Mouse (Mus musculus) liver, postnatal 0 days (tissue): ENCODE measurements around the gene Sept3. TPM values are rescaled to one million over a fixed set of nuclear protein-coding genes. Genes with fewer than 3 reads are reported as not detected.
A peak's percentile ranks its signal among the peaks of the same experiment; 100 is the strongest.

Experiments used
- ATAC-seq: fragments of 200-750 bp; cut with Nextera tagmentation; 2 replicates; pipeline ENCODE4 v1.8.0; 2017; ENCODE audit warnings: mild to moderate bottlenecking, moderate library complexity
- DNase-seq: peaks from one replicate; pipeline ENCODE4 v3.0.0-alpha.2; 2016
- H3K27ac ChIP-seq: fragments of 300-500 bp; sonication (generic); 2 replicates; pipeline ENCODE4 v1.5.1; 2014; ENCODE audit warnings: antibody characterized with exemption, moderate library complexity, mild to moderate bottlenecking, low read depth
- H3K27me3 ChIP-seq: fragments of 300-500 bp; sonication (generic); 2 replicates; pipeline ENCODE4 v1.6.1; 2014; ENCODE audit warnings: low read length, control low read depth, mixed read lengths; ENCODE audit not compliant: insufficient read depth
- H3K36me3 ChIP-seq: fragments of 300-500 bp; sonication (generic); replicated peaks from 2 replicates; pipeline ENCODE4 v1.6.1; 2014; ENCODE audit warnings: mild to moderate bottlenecking, control low read depth, low read length, moderate library complexity, mixed read lengths; ENCODE audit not compliant: insufficient read depth
- H3K4me1 ChIP-seq: fragments of 300-500 bp; sonication (generic); 2 replicates; pipeline ENCODE4 v1.6.1; 2014; ENCODE audit warnings: antibody characterized with exemption, mild to moderate bottlenecking, control low read depth; ENCODE audit not compliant: insufficient read depth
- H3K4me2 ChIP-seq: fragments of 300-500 bp; sonication (generic); 2 replicates; pipeline ENCODE4 v1.6.1; 2014; ENCODE audit warnings: low read depth, mild to moderate bottlenecking, low read length, moderate library complexity, mixed read lengths
- H3K4me3 ChIP-seq: fragments of 300-500 bp; sonication (generic); 2 replicates; pipeline ENCODE4 v1.5.1; 2014; ENCODE audit warnings: low read depth, low read length
- H3K9ac ChIP-seq: fragments of 300-500 bp; sonication (generic); replicated peaks from 2 replicates; pipeline ENCODE4 v1.6.1; 2014; ENCODE audit warnings: mild to moderate bottlenecking, moderate library complexity
- H3K9me3 ChIP-seq: fragments of 300-500 bp; sonication (generic); 2 replicates; pipeline ENCODE4 v1.6.1; 2016; ENCODE audit warnings: mild to moderate bottlenecking, control low read depth, low read length, mixed read lengths
- CTCF ChIP-seq: sonication (generic); IDR thresholded peaks from 2 replicates; pipeline ENCODE4 v1.5.1; 2016; ENCODE audit warnings: antibody characterized with exemption, low read depth
- EP300 ChIP-seq: IDR thresholded peaks from 2 replicates; pipeline ENCODE4 v1.6.1; 2016; ENCODE audit warnings: antibody characterized with exemption, low read depth, mild to moderate bottlenecking
- WGBS: fragments of 180-500 bp; shearing (Covaris S2); extraction: QIAGEN DNeasy Blood & Tissue Kit; methylation state at CpG from one replicate; pipeline ENCODE4 v1.1.7; 2014; ENCODE audit not compliant: insufficient replicate concordance; 5-methylcytosine and 5-hydroxymethylcytosine counted together
- polyA plus RNA-seq: library from polyadenylated mRNA; unstranded; fragments of >200 nt; fragmentation: Nextera tagmentation; extraction: Ambion mirVana; gene quantifications from 2 replicates; pipeline ENCODE4 v1.2.1, GENCODE M21; 2015

Sept3 gene
- polyA plus RNA-seq, 1 experiment from 2014 or later: 0.06 TPM

DNA sequence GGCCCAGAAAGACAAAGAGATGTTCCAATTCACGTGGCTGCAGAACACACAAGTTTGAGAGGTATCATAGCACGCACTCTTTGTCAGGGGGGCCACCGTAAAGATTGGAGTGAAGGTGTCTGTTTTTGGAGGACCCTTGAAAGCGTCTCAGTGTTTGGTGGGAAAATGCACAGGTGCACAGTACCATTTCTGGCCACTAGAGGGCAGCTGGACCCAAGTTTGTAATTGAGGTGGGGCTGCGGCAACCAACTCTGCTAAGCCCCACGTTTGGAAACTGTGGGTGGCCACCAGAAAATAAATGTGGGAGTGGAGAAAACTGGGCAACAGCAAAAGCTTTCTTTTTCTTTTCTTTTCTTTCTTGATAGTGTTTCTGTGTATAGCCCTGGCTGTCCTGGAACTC, 8.3 kb upstream of the Sept3 start:
- Histone ChIP-seq H3K4me2 (no peak overlapping the region), H3K9me3 (no peaks in the 10 kb centered on the region), H3K4me3 (no peak overlapping the region), H3K27me3 (peaks cover 2% of the 10 kb centered on the region; the same call in 1 of the 2 replicates), H3K36me3 (no peaks in the 10 kb centered on the region), H3K27ac (no peak overlapping the region), H3K9ac (no peak overlapping the region), H3K4me1 (no peaks in the 10 kb centered on the region)
- DNase-seq (peak; percentile 76), ATAC-seq (no peak)
- no peak for TF ChIP-seq EP300
- TF ChIP-seq CTCF: peak; percentile 94
- WGBS: 10% methylated on average over 6 of the region's 6 CpGs

DNA sequence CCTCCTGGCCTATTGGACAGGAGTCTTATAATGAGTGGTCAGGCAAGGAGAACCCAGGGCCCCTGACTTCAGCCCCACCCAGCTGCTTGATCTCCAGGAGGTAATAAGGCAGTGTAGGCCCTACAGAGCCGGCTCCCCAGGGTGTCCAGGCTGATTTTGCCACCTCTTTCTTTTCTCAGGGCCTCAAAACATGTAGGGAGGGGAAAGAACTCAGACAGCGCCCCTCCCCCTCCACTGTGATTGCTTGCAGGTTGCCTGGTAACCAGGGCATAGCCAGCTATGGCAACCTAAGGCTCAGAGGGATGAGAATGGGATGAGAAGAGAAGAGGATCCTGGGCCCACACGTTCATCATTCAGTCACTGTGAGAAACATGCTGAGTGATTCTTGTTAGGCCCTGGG, 6.5 kb upstream of the Sept3 start:
- no peak for TF ChIP-seq CTCF
- 45% methylated on average over 3 of the region's 3 CpGs for WGBS
- ATAC-seq (no peak), DNase-seq (no peak)
- H3K27me3 ChIP-seq: peaks cover 7% of the 10 kb centered on the region; the same call in 1 of the 2 replicates
- H3K36me3 ChIP-seq: no peaks in the 10 kb centered on the region
- H3K4me3 ChIP-seq: no peak overlapping the region
- no peaks in the 10 kb centered on the region for H3K9me3 ChIP-seq
- H3K27ac ChIP-seq: no peak overlapping the region
- H3K9ac ChIP-seq: no peak overlapping the region
- no peaks in the 10 kb centered on the region for H3K4me1 ChIP-seq
- H3K4me2 ChIP-seq: no peak overlapping the region

DNA sequence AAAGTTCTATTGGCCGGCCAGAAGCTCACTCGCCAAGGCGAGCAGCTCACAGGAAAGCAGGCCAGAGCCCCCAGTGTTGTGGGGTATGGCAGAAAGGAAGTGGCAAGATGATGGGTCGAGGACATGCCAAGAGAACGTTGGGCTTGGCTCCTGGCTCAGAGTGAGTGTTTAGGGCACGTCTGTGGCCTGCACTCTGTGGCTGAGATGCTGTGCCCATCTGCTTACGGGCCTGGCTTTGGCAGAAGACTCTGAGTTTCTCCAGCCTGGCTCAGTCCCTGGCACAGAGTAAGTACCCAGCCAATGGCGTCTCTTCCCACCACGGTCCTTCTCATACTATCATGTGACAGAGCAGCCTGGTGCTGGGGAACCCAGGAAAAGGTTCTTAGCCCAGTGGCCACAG, 5.9 kb upstream of the Sept3 start:
- H3K27ac ChIP-seq: no peak overlapping the region
- 74% methylated on average over 9 of the region's 9 CpGs for WGBS
- no peak overlapping the region for H3K9ac ChIP-seq
- H3K27me3 ChIP-seq: peaks cover 12% of the 10 kb centered on the region; the same call in 1 of the 2 replicates
- no peak overlapping the region for H3K4me2 ChIP-seq
- no peaks in the 10 kb centered on the region for H3K9me3 ChIP-seq
- ATAC-seq (no peak), DNase-seq (no peak)
- H3K4me3 ChIP-seq: no peak overlapping the region
- TF ChIP-seq EP300: no peak
- TF ChIP-seq CTCF: no peak
- no peaks in the 10 kb centered on the region for H3K4me1 ChIP-seq
- H3K36me3 ChIP-seq: no peaks in the 10 kb centered on the region

DNA sequence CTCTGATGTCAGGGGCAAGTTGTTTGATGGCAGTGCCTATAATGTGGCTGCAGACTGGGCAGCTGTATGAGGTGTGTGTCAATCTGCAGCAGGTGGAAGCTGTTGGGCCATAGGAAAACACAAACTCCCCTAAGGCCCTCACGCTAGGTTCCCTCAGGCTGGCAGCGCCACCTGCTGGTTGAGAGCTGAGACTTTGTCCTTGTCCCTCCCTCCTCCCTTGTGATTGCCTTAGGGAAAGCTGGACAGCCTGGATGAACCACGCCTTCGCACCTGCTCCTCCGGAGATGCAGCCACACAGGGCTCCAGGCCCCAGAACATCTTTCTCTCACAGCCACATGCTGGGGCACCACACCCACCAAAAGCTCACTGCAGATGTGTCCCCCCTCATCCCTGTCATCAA, 3.5 kb upstream of the Sept3 start:
- H3K27me3 ChIP-seq: peaks cover 32% of the 10 kb centered on the region
- peak; percentile 76 for ATAC-seq

DNA sequence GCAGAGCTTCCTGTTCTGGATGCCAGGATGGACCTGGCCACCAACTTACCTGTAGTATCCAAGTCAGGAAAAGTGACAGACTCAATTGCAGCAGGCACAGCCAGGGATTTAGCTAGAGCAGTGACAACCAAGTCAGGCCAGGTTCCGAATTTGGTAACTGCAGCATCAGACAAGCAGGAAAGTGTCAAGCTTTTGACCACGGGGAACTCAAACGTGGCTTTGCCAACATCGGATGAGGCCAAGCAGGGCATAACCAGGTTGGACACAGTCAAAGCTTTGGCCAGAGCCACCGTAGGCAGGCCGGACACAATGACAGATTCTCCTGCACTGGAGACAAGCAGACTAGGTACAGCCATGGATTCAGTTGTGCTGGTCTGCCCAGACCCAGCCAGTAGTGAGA, 2.4 kb upstream of the Sept3 start:
- H3K4me2 ChIP-seq: no peak overlapping the region
- 68% methylated on average over 6 of the region's 6 CpGs for WGBS
- H3K27ac ChIP-seq: no peak overlapping the region
- peaks cover 43% of the 10 kb centered on the region for H3K27me3 ChIP-seq
- H3K9ac ChIP-seq: no peak overlapping the region
- no peaks in the 10 kb centered on the region for H3K9me3 ChIP-seq
- no peaks in the 10 kb centered on the region for H3K36me3 ChIP-seq
- no peak for DNase-seq
- ATAC-seq: no peak
- H3K4me3 ChIP-seq: no peak overlapping the region
- H3K4me1 ChIP-seq: peaks cover 8% of the 10 kb centered on the region
- TF ChIP-seq EP300: no peak
- no peak for TF ChIP-seq CTCF

More for the DNA sequence above, 3.5 kb upstream of the Sept3 start:
- H3K9ac ChIP-seq: no peak overlapping the region
- TF ChIP-seq CTCF (peak; percentile 96), EP300 (no peak)
- DNase-seq: peak; percentile 84
- H3K9me3 ChIP-seq: no peaks in the 10 kb centered on the region
- 6% methylated on average over 5 of the region's 5 CpGs for WGBS
- H3K4me2 ChIP-seq: no peak overlapping the region
- no peaks in the 10 kb centered on the region for H3K36me3 ChIP-seq
- H3K4me1 ChIP-seq: peaks cover 8% of the 10 kb centered on the region
- no peak overlapping the region for H3K27ac ChIP-seq
- H3K4me3 ChIP-seq: no peak overlapping the region

DNA sequence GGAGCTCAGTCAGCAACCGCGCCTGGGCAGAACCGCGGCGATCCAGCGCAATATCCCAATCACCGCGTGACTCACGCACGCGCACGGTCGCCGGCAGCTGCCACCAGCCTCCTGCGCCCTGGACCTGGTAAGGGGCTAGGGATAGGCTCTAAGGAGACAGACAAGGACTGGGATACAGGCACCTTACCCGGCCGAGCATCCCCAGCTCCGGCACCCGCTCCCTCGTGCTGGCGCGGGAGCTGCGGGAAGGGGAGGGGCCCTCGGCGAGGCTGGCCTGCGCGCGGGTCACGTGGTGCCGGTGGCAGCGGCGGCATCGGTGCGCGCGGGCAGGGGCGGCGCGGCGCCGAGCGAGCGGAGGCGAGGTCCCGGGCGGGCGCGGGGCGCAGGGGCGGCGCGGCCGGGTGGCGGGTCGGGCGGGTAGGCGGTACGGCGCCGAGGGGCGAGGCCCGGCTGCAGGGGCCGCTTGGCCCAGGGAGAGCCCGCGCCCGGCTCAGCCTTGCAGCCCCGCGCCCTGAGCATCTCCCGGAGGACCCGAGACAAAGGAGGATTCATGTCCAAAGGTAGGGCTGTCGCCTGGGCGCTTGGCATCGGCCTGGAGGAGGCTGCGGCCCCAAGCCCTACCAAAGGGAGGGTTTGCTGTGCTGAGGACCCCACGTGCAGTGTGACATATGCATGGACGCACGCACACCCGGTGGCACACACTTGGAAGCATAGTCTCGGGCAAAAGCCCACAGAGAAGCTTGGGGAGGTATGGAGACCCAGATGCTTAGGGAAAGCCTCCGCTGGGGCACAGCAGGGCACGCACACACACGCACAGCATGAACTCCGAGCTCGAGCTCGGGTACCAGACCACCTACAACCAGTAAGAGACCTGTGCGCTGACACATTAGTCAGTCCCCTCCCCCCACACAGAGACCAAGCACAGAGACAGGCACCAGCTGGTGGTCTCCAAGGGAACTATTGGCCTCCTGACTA, 521 bp downstream of the Sept3 start:
- Histone ChIP-seq H3K36me3 (no peaks in the 10 kb centered on the region), H3K4me2 (peak overlapping the region; percentile 65), H3K27ac (no peak overlapping the region), H3K4me3 (peak overlapping the region; percentile 41), H3K9ac (no peak overlapping the region), H3K4me1 (peaks cover 8% of the 10 kb centered on the region), H3K27me3 (peaks cover 47% of the 10 kb centered on the region), H3K9me3 (no peaks in the 10 kb centered on the region)
- 1% methylated on average over 77 of the region's 86 CpGs for WGBS
- DNase-seq: no peak
- TF ChIP-seq CTCF (no peak), EP300 (no peak)
- no peak for ATAC-seq
